Mouse (Mus musculus) bone marrow macrophage, adult 2 months (primary cell): ENCODE measurements around the gene Lzts2.

Experiments
- CTCF ChIP-seq: IDR thresholded peaks from 2 replicates; pipeline ENCODE4 v1.5.1; 2012; ENCODE audit warnings: low read depth, mild to moderate bottlenecking, low read length, moderate library complexity
- POLR2A ChIP-seq: IDR thresholded peaks from 2 replicates; pipeline ENCODE4 v1.6.1; 2012; ENCODE audit warnings: mild to moderate bottlenecking, low read depth, low read length, borderline replicate concordance

DNA sequence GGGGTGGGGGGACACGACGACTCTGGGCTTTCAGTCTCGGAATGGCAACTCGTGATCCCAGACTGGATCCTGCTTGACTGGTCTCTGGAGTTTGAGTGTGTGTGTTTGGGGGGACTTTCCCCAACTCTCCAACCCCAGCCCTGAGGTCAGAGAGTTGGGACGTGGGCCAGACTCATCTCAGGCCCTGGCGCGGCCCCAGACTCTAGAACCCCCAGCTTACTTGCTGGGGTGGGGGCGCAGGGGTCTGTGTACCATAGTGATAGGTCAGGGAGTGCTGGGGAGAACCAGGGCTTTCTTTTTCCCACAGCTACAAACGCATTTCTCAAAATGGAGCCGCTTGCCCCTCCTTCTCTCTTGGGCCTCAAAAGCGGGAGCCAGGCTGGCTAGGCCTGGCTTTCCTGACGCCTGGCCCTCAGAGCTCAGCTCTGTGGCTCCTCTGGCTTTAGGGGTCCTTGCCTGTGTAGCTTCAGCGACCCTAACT, 4.2 kb downstream of the Lzts2 start:
- TF ChIP-seq CTCF (no peak), POLR2A (no peak)
